Mouse (Mus musculus): ENCODE measurements at regions not wholly inside any gene's neighbourhood (a gene's known extent, or its start where the extent isn't known, plus 50 kb on each side); places are given as distances from the start of the nearest gene placed in this dataset.

DNA sequence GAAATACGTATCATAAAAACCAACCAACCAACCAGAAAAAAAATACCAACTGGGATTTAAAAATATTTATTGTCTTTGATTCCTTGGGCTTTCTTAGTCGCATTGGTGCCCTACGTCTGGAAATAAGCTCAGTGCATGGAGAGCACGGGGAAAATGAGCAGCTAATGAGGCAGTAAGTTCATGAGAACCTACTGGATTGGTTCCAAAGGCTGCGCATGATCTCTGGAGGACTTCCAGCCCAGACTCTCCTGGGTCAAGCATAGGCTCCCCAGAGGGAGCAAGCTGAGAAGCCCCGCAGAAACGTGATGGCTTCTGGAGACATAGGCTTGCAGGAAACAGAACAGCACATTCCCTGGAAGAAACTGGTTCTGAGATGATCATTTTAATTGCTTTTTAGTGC lies 83.4 kb upstream of the Magi3 start:
- no peak for ATAC-seq (ENCODE audit: low read depth)
- WGBS = 65% methylated on average over 7 of the region's 7 CpGs

DNA sequence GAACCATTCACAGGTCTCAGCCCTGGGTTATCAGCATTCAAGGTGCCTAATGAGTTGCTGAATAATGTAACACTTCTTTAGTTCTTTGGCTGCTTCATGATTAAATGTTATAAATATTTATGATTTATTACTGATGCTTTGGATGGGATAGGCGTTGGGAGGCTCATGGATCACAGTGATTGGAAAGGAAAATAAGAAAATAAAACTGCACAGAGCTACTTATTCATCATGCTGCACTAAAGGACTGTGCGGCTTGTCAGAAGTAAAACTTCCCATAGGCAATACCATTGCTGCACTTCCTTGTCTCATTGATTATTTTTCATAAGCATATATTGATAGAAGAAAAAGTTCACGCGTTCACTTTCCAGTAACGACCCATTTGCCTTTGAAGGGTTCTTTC lies 80.0 kb upstream of the Magi3 start:
- no peak overlapping the region for H3K9ac ChIP-seq (ENCODE audit: low read length)
- H3K36me3 ChIP-seq (ENCODE audit: control insufficient read depth, insufficient read depth, low read length) = no peaks in the 10 kb centered on the region
- H3K4me2 ChIP-seq (ENCODE audit: low read depth, low read length) = no peak overlapping the region
- no peak overlapping the region for H3K4me3 ChIP-seq (ENCODE audit: low read length)
- 83% methylated on average over 5 of the region's 5 CpGs for WGBS
- no peak overlapping the region for H3K27ac ChIP-seq (ENCODE audit: low read length)
- peaks cover 2% of the 10 kb centered on the region; the same call in 1 of the 2 replicates for H3K4me1 ChIP-seq (replicated peaks; ENCODE audit: control insufficient read depth, insufficient read depth, low read length)
- no peaks in the 10 kb centered on the region for H3K27me3 ChIP-seq (ENCODE audit: control insufficient read depth, insufficient read depth, low read depth, low read length)
- no peaks in the 10 kb centered on the region for H3K9me3 ChIP-seq (ENCODE audit: control insufficient read depth, low read length)
- no peak for ATAC-seq (ENCODE audit: low read depth)

More for the DNA sequence above, 83.4 kb upstream of the Magi3 start:
- Histone ChIP-seq H3K4me1 (replicated peaks; ENCODE audit: control insufficient read depth, insufficient read depth, low read length) (no peaks in the 10 kb centered on the region; the same call in 1 of the 2 replicates), H3K27me3 (ENCODE audit: control insufficient read depth, insufficient read depth, low read depth, low read length) (no peaks in the 10 kb centered on the region), H3K36me3 (ENCODE audit: control insufficient read depth, insufficient read depth, low read length) (no peaks in the 10 kb centered on the region), H3K4me3 (ENCODE audit: low read length) (no peak overlapping the region), H3K27ac (ENCODE audit: low read length) (no peak overlapping the region), H3K9me3 (ENCODE audit: control insufficient read depth, low read length) (no peaks in the 10 kb centered on the region), H3K4me2 (ENCODE audit: low read depth, low read length) (no peak overlapping the region), H3K9ac (ENCODE audit: low read length) (no peak overlapping the region)

DNA sequence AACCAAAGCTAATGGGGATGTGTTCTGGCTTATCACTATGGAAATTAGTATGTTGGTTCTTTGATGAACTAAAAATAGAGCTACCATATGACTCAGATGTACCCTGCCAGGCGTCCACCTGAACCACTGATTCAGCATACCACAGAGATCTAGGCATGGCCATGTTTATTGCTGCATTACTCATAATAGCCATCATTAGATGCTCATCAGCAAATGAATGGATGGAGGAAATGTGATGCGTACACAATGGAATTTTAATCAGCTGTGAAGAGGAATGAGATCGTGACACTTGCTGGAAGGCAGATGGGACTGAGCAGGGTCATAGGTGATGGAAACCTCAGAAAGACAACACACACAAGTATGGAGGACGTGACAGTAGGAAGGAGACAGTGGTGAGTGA lies 78.7 kb upstream of the Magi3 start:
- Histone ChIP-seq H3K4me3 (ENCODE audit: low read length) (no peak overlapping the region), H3K9me3 (ENCODE audit: control insufficient read depth, low read length) (no peaks in the 10 kb centered on the region), H3K36me3 (ENCODE audit: control insufficient read depth, insufficient read depth, low read length) (no peaks in the 10 kb centered on the region), H3K27ac (ENCODE audit: low read length) (no peak overlapping the region), H3K4me2 (ENCODE audit: low read depth, low read length) (no peak overlapping the region), H3K27me3 (ENCODE audit: control insufficient read depth, insufficient read depth, low read depth, low read length) (no peaks in the 10 kb centered on the region), H3K9ac (ENCODE audit: low read length) (no peak overlapping the region), H3K4me1 (replicated peaks; ENCODE audit: control insufficient read depth, insufficient read depth, low read length) (peaks cover 5% of the 10 kb centered on the region; the same call in 1 of the 2 replicates)
- no peak for ATAC-seq (ENCODE audit: low read depth)
- WGBS = 44% methylated on average over 4 of the region's 4 CpGs

DNA sequence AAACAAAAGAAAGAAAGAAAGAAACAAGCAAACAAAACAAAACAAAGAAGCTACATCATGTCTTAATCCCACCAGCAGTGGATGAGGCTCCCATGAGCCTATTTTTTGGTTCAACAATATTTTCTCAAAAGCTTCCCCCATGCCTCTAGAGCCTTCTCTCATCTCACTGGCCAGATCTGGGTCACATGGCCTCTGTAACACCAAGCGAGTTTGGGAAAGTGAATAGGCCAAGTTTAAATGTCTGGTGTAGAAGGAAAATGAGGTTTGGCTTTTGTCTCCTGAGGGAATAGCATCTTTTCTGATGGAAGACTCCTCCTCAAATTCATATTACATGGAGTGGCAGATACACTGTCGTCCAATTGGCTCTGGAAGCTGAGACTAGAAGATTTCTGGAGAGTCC lies 78.2 kb upstream of the Magi3 start:
- H3K27me3 ChIP-seq (ENCODE audit: control insufficient read depth, insufficient read depth, low read depth, low read length) = no peaks in the 10 kb centered on the region
- 80% methylated on average over 2 of the region's 2 CpGs for WGBS
- no peak for ATAC-seq (ENCODE audit: low read depth)

DNA sequence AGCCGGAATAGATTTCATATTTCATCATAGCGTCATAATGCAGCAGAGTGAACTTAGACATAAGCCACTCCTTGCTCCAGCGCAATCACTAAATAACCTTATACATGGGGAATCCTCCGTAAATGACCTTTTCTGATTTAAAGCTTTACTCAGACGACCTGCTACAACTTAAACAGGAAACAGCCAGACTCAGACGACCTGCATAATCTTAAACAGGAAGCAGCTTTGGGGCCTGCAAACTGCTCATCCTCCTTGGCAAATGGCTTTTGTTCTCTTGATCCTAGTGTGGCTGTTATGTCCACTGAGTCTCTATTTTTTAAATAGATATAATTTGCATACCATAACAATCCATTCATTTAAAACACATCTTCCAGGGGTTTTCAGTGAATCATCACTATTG lies 76.9 kb upstream of the Magi3 start:
- Histone ChIP-seq H3K4me2 (ENCODE audit: low read depth, low read length) (no peak overlapping the region), H3K27me3 (ENCODE audit: control insufficient read depth, insufficient read depth, low read depth, low read length) (no peaks in the 10 kb centered on the region), H3K9me3 (ENCODE audit: control insufficient read depth, low read length) (no peaks in the 10 kb centered on the region), H3K4me1 (replicated peaks; ENCODE audit: control insufficient read depth, insufficient read depth, low read length) (peaks cover 5% of the 10 kb centered on the region; the same call in 1 of the 2 replicates), H3K36me3 (ENCODE audit: control insufficient read depth, insufficient read depth, low read length) (no peaks in the 10 kb centered on the region), H3K4me3 (ENCODE audit: low read length) (no peak overlapping the region), H3K27ac (ENCODE audit: low read length) (no peak overlapping the region), H3K9ac (ENCODE audit: low read length) (no peak overlapping the region)
- no peak for ATAC-seq (ENCODE audit: low read depth)
- 49% methylated on average over 6 of the region's 6 CpGs for WGBS

More for the DNA sequence above, 78.2 kb upstream of the Magi3 start:
- no peaks in the 10 kb centered on the region for H3K9me3 ChIP-seq (ENCODE audit: control insufficient read depth, low read length)
- H3K4me2 ChIP-seq (ENCODE audit: low read depth, low read length) = no peak overlapping the region
- H3K36me3 ChIP-seq (ENCODE audit: control insufficient read depth, insufficient read depth, low read length) = no peaks in the 10 kb centered on the region
- H3K27ac ChIP-seq (ENCODE audit: low read length) = no peak overlapping the region
- H3K4me3 ChIP-seq (ENCODE audit: low read length) = no peak overlapping the region
- H3K9ac ChIP-seq (ENCODE audit: low read length) = no peak overlapping the region
- peaks cover 5% of the 10 kb centered on the region; the same call in 1 of the 2 replicates for H3K4me1 ChIP-seq (replicated peaks; ENCODE audit: control insufficient read depth, insufficient read depth, low read length)

DNA sequence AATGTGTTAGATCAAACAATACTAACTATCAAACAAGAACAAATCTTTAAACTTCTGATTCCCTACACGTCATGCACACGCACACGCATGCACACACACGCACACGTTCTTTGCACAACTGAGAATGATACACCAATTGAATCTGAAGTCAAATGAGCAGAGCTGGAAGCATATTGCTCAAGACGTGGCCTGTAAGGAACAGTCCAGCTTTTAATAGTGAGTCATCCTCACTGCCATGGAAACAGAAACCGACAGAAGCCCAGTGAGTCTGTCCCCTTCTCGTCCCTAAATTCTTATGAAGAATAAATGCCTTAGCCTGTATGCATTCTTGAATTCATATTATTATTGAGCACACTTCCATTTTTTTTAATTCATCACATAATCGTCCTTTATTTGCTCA lies 75.7 kb upstream of the Magi3 start:
- no peaks in the 10 kb centered on the region for H3K27me3 ChIP-seq (ENCODE audit: control insufficient read depth, insufficient read depth, low read depth, low read length)
- H3K27ac ChIP-seq (ENCODE audit: low read length) = no peak overlapping the region
- H3K4me1 ChIP-seq (replicated peaks; ENCODE audit: control insufficient read depth, insufficient read depth, low read length) = peaks cover 5% of the 10 kb centered on the region; the same call in 1 of the 2 replicates
- no peak overlapping the region for H3K4me3 ChIP-seq (ENCODE audit: low read length)
- no peaks in the 10 kb centered on the region for H3K36me3 ChIP-seq (ENCODE audit: control insufficient read depth, insufficient read depth, low read length)
- no peaks in the 10 kb centered on the region for H3K9me3 ChIP-seq (ENCODE audit: control insufficient read depth, low read length)
- H3K9ac ChIP-seq (ENCODE audit: low read length) = no peak overlapping the region
- WGBS = 69% methylated on average over 9 of the region's 9 CpGs
- ATAC-seq (ENCODE audit: low read depth) = no peak
- no peak overlapping the region for H3K4me2 ChIP-seq (ENCODE audit: low read depth, low read length)

DNA sequence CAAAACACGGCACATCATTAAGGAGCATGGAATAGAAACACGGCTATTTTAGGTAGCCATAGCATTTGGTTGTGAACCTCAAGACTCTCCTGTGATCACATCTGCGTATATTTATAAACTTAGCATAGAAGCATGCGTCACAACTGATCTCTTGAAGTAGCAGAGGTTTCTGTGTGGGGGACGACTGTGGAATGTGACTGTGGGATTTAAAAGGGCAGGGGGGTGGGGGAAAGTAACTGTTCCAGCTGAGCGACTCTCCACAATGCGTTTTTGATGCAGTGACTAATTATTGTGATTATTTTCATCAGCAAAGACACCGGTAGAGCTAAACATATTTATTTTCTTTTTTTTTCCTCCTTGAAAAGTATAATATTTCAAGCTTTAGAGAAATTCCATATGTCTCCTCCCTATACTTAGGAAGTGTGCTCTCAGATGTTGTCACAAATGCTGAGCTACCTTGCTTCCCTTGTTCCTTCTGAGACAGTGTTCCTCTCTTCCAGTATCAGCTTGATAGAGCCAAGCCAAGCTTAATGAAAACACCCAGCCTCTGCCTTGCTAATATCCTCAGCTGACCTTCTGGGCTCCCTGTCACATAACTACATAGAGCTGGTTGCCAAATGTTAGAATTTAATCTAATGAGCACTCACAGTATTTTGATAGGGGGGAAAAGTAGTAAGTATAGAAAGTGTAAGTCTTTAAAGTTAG lies 75.0 kb upstream of the Magi3 start:
- H3K4me2 ChIP-seq (ENCODE audit: low read depth, low read length) = no peak overlapping the region
- no peak overlapping the region for H3K27ac ChIP-seq (ENCODE audit: low read length)

DNA sequence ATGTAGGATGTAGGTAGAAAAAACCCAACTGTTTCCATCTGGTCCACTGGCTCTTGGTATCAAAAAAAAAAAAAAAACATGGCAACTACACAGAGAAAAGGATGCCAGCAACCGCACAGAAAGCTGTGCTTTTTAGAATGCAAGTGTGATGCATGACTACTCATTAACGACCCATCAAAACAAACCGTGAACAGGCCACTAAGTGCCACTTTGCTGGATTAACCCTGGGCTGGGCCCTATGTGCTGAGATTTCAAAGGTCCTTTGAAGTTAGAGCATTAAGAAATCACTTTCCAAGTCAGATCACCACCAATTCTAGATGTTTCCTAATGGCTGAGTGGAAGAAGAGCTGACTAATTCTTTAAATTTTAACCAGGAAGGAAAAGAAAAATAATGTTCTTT lies 73.7 kb upstream of the Magi3 start:
- ATAC-seq (ENCODE audit: low read depth) = no peak
- 64% methylated on average over 3 of the region's 3 CpGs for WGBS

More for the DNA sequence above, 75.0 kb upstream of the Magi3 start:
- H3K36me3 ChIP-seq (ENCODE audit: control insufficient read depth, insufficient read depth, low read length) = no peaks in the 10 kb centered on the region
- no peaks in the 10 kb centered on the region for H3K27me3 ChIP-seq (ENCODE audit: control insufficient read depth, insufficient read depth, low read depth, low read length)
- H3K9ac ChIP-seq (ENCODE audit: low read length) = no peak overlapping the region
- ATAC-seq (ENCODE audit: low read depth) = no peak
- no peaks in the 10 kb centered on the region for H3K9me3 ChIP-seq (ENCODE audit: control insufficient read depth, low read length)
- no peak overlapping the region for H3K4me3 ChIP-seq (ENCODE audit: low read length)
- peaks cover 5% of the 10 kb centered on the region; the same call in 1 of the 2 replicates for H3K4me1 ChIP-seq (replicated peaks; ENCODE audit: control insufficient read depth, insufficient read depth, low read length)
- 22% methylated on average over 8 of the region's 8 CpGs for WGBS

DNA sequence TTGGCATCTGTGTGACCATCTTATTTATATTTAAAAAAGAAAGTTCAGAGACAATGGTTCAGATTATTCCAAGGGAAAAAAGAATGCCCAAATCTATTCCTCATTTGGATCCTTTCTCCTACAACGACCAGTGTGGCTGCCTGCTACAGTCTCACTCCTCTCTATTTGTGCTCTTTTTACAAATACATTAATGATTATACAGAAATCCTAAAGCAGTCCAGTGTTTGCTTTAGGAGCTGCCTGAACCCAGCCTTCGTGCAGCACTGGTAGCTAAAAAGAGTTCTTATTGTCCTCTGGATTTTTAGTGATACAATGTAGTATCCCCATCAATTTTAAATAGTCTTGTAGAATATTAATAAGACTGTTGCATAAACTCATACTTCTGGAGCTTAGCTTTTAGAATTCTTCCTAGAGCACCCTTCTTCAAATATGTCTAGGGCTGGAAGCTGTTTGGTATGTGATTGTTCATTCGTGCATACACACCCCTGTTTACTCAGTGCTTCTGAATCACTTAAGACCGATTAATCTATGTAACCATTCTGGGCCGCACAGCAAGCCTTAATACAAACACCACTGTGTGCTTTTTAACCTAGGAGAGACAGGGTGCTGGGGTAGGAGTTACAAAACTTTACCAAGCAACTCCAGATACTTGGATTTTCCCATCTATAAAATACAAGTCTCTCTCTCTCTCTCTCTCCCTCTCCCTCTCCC lies 69.0 kb upstream of the Magi3 start:
- WGBS = 44% methylated on average over 5 of the region's 5 CpGs
- peak overlapping the region; percentile 90 for H3K27ac ChIP-seq (ENCODE audit: low read length)
- H3K36me3 ChIP-seq (ENCODE audit: control insufficient read depth, insufficient read depth, low read length) = no peaks in the 10 kb centered on the region
- H3K9ac ChIP-seq (ENCODE audit: low read length) = no peak overlapping the region
- ATAC-seq (ENCODE audit: low read depth) = peak; percentile 93
- peaks cover 6% of the 10 kb centered on the region for H3K4me1 ChIP-seq (replicated peaks; ENCODE audit: control insufficient read depth, insufficient read depth, low read length)
- no peak overlapping the region for H3K4me3 ChIP-seq (ENCODE audit: low read length)
- no peaks in the 10 kb centered on the region for H3K9me3 ChIP-seq (ENCODE audit: control insufficient read depth, low read length)
- H3K27me3 ChIP-seq (ENCODE audit: control insufficient read depth, insufficient read depth, low read depth, low read length) = no peaks in the 10 kb centered on the region
- no peak overlapping the region for H3K4me2 ChIP-seq (ENCODE audit: low read depth, low read length)

More for the DNA sequence above, 73.7 kb upstream of the Magi3 start:
- Histone ChIP-seq H3K4me1 (replicated peaks; ENCODE audit: control insufficient read depth, insufficient read depth, low read length) (peaks cover 5% of the 10 kb centered on the region; the same call in 1 of the 2 replicates), H3K9ac (ENCODE audit: low read length) (no peak overlapping the region), H3K4me3 (ENCODE audit: low read length) (no peak overlapping the region), H3K9me3 (ENCODE audit: control insufficient read depth, low read length) (no peaks in the 10 kb centered on the region), H3K27me3 (ENCODE audit: control insufficient read depth, insufficient read depth, low read depth, low read length) (no peaks in the 10 kb centered on the region), H3K27ac (ENCODE audit: low read length) (no peak overlapping the region), H3K36me3 (ENCODE audit: control insufficient read depth, insufficient read depth, low read length) (no peaks in the 10 kb centered on the region), H3K4me2 (ENCODE audit: low read depth, low read length) (no peak overlapping the region)
